Mouse (Mus musculus): ENCODE data around the gene Cox7a2. TPM values are rescaled to one million over a fixed set of nuclear protein-coding genes. Genes with fewer than 3 reads are reported as not detected.
A peak's percentile ranks its signal among the peaks of the same experiment; 100 is the strongest.

Gene Cox7a2
- 730 and 796 TPM in 2 replicates for polyA plus RNA-seq (2015; fragmentation: Nextera tagmentation; extraction: Ambion mirVana)

DNA sequence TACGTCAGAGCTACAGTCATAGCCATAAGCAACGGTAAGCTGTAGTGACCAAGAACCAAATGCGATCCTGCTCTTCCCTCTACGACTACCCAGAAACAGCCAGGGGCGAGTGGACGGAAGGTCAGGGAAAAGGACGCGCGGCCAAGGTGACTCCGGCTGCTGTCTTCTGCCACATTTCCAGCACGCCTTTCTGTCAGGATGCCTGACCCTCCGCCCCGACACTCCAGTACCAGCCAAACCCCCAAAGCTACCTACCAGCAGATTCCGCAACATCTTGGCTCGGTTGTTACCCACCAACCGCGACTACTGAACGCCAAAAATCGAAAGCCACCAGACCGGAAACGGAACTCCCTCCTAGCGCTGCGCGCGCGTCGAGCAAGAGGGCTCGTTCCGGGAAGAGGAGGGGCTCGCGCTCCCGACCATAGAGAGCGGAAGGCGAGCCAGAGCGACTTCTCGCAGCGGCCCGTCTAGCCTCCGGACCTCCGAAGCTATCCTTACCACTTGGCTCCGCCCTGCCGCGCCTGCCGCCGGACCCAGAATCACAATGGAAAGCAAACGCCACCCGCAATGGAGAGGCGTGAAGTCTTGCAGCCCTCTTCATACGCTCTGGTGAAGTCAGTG, at the start of gene Cox7a2:
Cox7a2 (minus strand) TSS at position 494 of the 621 bp plus-strand sequence.
- peak within 1 kb of the TSS; percentile 80 for H3K9ac ChIP-seq
- peak; percentile 100 for ATAC-seq (ENCODE audit: insufficient read depth, low FRiP score, low read depth)
- peaks cover 10% of the 10 kb centered on the region for H3K36me3 ChIP-seq
- peak within 1 kb of the TSS; percentile 68 for H3K4me3 ChIP-seq (replicated peaks)
- 0 out of 2 replicates have a peak, but pooled peaks cover 4% of the 10 kb centered on the region for H3K4me1 ChIP-seq
- H3K27ac ChIP-seq = peak within 1 kb of the TSS; percentile 91
- under 1% methylated on average over 49 of the region's 49 CpGs for WGBS
- H3K4me2 ChIP-seq = peak within 1 kb of the TSS; percentile 59
- no peaks in the 10 kb centered on the region for H3K27me3 ChIP-seq (replicated peaks)
- no peaks in the 10 kb centered on the region for H3K9me3 ChIP-seq

DNA sequence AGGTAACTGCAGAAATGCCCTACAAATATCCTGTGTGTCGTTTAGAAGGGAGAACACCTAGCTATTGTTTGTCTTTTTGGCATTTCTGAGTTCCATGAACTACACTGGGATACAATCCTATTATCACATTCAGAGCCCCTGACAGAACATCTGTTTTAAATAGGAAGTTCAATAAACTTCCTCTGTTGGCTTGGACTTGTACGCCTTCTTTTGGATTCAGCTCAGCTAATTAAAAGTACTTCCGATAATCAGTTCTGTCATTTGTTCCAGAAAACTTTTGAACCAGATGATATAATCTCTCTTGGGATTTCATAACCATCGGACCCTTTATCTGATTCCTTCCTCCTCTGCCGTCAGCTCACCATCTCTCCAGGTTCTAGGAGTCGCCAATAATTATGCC, 49.7 kb upstream of the Cox7a2 start:
- no peaks in the 10 kb centered on the region for H3K27me3 ChIP-seq (replicated peaks)
- no peak for ATAC-seq (ENCODE audit: insufficient read depth, low FRiP score, low read depth)
- no peak overlapping the region for H3K4me3 ChIP-seq (replicated peaks)
- no peak overlapping the region for H3K4me2 ChIP-seq
- H3K4me1 ChIP-seq = 0 out of 2 replicates have a peak, but pooled peaks cover 8% of the 10 kb centered on the region
- H3K27ac ChIP-seq = no peak overlapping the region
- H3K9me3 ChIP-seq = no peaks in the 10 kb centered on the region
- WGBS = 62% methylated on average over 6 of the region's 6 CpGs
- no peaks in the 10 kb centered on the region for H3K36me3 ChIP-seq
- H3K9ac ChIP-seq = no peak overlapping the region

DNA sequence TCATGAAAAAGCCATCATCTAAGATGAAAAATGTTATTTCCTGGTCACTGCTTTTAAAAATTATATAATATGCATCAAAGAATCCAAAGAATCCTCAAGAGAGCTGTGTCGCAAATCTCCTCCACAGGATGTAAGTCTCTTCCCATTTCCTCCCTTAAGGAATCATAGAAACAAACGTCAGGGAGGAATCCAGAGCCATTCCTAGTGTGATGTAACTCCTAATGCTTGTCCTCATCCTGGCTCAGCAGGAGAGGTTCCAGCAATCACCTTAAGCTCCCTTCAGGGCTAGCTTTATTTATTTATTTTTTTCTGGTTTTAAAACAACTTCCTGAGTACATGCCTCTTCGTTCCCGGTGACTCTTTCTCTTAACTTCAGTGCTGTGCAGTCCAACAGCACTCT, 47.5 kb upstream of the Cox7a2 start:
- H3K27ac ChIP-seq = no peak overlapping the region
- WGBS = 37% methylated on average over 4 of the region's 4 CpGs
- no peak for ATAC-seq (ENCODE audit: insufficient read depth, low FRiP score, low read depth)

DNA sequence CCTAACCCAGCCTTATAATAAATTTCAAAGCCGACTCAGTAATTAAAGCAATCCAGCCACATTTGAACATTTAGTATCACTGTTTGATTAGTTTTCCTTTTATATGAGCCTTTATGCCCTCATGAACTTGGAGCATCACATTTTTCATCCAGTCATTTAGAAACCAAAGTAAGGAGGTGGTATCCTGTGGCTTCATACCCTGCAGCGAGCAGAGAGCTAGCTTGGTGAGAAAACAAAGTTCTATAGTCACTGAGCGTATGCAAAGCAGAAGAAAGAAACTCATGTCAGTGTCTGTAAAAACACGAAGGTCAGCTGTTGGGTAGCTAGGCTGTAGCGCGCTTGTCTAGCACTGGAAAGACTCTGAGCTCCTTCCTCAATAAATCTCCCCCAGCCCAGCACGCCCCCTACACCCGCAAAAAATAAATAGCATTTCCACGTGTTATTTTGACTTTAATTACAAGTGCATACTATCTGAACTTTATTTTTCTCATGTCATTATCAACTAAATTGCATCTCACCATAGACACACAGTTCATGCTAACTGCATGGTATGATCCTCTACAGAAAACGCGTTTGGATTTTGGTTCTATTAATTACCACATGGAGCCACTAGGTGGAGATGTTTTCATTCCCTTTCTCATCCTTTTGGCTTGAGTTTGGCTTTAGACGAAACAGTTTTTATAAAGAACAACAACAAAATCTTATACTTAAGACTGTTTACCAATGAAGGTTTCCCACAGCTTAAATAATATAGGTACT, 46.8 kb upstream of the Cox7a2 start:
- no peak for ATAC-seq (ENCODE audit: insufficient read depth, low FRiP score, low read depth)
- 47% methylated on average over 12 of the region's 12 CpGs for WGBS
- H3K9ac ChIP-seq = no peak overlapping the region

More for the DNA sequence above, 47.5 kb upstream of the Cox7a2 start:
- Histone ChIP-seq H3K4me2 (no peak overlapping the region), H3K27me3 (replicated peaks) (no peaks in the 10 kb centered on the region), H3K9me3 (no peaks in the 10 kb centered on the region), H3K4me3 (replicated peaks) (no peak overlapping the region), H3K9ac (no peak overlapping the region), H3K4me1 (0 out of 2 replicates have a peak, but pooled peaks cover 8% of the 10 kb centered on the region), H3K36me3 (no peaks in the 10 kb centered on the region)

DNA sequence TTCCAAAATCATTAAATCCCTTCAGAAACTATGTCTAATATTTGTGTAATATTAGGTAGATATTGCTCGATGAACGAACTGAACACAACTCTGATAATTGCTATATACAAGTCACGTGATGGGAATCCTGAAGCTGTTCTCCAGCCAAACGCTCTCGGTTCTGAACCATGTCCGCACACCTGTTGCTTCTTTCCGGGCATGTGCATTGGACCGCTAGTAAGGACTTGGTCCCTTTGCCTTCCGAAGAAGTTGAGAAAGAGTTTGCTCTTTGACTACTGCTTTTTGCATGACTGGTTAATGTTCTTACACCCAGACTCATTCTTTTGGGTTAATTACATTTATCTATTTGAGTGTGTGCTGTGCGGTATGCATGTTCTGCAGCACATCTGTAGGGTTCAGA, 45.7 kb upstream of the Cox7a2 start:
- Histone ChIP-seq H3K4me2 (no peak overlapping the region), H3K4me3 (replicated peaks) (no peak overlapping the region), H3K36me3 (no peaks in the 10 kb centered on the region), H3K27ac (no peak overlapping the region), H3K9me3 (no peaks in the 10 kb centered on the region), H3K27me3 (replicated peaks) (no peaks in the 10 kb centered on the region), H3K4me1 (0 out of 2 replicates have a peak, but pooled peaks cover 8% of the 10 kb centered on the region), H3K9ac (no peak overlapping the region)
- WGBS = 86% methylated on average over 10 of the region's 10 CpGs
- no peak for ATAC-seq (ENCODE audit: insufficient read depth, low FRiP score, low read depth)

More for the DNA sequence above, 46.8 kb upstream of the Cox7a2 start:
- no peaks in the 10 kb centered on the region for H3K36me3 ChIP-seq
- H3K9me3 ChIP-seq = no peaks in the 10 kb centered on the region
- H3K27me3 ChIP-seq (replicated peaks) = no peaks in the 10 kb centered on the region
- no peak overlapping the region for H3K27ac ChIP-seq
- H3K4me2 ChIP-seq = no peak overlapping the region
- H3K4me1 ChIP-seq = 0 out of 2 replicates have a peak, but pooled peaks cover 8% of the 10 kb centered on the region
- H3K4me3 ChIP-seq (replicated peaks) = no peak overlapping the region

DNA sequence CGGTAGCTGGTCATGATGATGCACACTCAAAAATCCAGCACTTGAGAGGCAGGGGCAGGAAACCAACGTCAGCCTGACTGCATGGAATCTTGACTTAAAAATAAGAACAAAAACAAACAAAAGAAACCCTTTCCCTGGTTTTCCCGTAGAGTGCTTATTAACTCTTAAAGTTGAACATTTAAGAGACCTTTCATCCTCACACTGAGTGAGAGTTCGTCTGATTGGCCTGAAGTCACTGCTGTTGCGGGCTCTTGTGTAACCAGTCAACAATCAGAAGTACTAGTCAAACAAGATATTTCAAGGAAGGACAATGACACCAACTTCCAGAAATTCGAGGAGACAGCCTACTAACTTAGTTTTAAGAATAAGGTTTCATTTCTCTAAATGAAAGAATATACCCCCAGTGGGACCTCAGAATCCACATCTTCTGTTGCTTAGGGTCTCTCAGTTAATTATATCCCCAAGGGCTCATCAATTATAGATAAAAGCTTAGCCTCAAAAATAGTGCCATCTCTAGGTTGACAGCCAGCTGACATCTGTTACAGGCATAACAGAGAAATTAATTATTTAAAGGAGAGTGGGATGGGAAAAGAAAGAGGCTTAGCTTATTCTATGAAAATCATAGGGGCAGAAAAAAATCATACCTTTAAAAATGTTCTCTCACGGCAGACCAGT, 36.9 kb upstream of the Cox7a2 start:
- no peak for ATAC-seq (ENCODE audit: insufficient read depth, low FRiP score, low read depth)
- H3K27me3 ChIP-seq (replicated peaks) = no peaks in the 10 kb centered on the region
- no peak overlapping the region for H3K4me2 ChIP-seq
- H3K27ac ChIP-seq = no peak overlapping the region
- H3K36me3 ChIP-seq = no peaks in the 10 kb centered on the region
- no peak overlapping the region for H3K4me3 ChIP-seq (replicated peaks)
- H3K4me1 ChIP-seq = no peaks in the 10 kb centered on the region
- no peaks in the 10 kb centered on the region for H3K9me3 ChIP-seq
- 49% methylated on average over 7 of the region's 7 CpGs for WGBS
- no peak overlapping the region for H3K9ac ChIP-seq

DNA sequence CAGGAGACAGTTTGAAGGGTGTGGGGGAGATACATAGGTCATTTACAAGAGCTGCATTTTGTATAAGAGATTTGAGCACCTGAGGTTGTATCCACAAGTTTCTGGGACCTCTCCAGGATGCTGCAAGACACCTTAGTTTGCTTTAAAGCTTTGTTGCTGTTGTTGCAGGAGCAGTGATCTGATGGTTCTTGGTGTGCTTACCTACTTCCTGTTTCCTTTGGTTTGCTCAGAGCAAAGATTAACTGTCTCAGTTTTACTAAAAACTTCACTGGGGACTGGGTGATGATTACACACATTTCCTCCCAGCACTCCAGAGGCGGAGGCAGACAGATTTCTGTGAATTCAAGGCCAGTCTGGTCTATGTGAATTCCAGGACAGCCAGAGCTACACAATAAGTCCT, 35.4 kb upstream of the Cox7a2 start:
- Histone ChIP-seq H3K36me3 (no peaks in the 10 kb centered on the region), H3K27me3 (replicated peaks) (no peaks in the 10 kb centered on the region), H3K4me3 (replicated peaks) (no peak overlapping the region), H3K9ac (no peak overlapping the region), H3K4me2 (no peak overlapping the region), H3K4me1 (no peaks in the 10 kb centered on the region), H3K27ac (no peak overlapping the region), H3K9me3 (no peaks in the 10 kb centered on the region)
- WGBS = 82% methylated on average over 1 of the region's 1 CpGs
- no peak for ATAC-seq (ENCODE audit: insufficient read depth, low FRiP score, low read depth)

DNA sequence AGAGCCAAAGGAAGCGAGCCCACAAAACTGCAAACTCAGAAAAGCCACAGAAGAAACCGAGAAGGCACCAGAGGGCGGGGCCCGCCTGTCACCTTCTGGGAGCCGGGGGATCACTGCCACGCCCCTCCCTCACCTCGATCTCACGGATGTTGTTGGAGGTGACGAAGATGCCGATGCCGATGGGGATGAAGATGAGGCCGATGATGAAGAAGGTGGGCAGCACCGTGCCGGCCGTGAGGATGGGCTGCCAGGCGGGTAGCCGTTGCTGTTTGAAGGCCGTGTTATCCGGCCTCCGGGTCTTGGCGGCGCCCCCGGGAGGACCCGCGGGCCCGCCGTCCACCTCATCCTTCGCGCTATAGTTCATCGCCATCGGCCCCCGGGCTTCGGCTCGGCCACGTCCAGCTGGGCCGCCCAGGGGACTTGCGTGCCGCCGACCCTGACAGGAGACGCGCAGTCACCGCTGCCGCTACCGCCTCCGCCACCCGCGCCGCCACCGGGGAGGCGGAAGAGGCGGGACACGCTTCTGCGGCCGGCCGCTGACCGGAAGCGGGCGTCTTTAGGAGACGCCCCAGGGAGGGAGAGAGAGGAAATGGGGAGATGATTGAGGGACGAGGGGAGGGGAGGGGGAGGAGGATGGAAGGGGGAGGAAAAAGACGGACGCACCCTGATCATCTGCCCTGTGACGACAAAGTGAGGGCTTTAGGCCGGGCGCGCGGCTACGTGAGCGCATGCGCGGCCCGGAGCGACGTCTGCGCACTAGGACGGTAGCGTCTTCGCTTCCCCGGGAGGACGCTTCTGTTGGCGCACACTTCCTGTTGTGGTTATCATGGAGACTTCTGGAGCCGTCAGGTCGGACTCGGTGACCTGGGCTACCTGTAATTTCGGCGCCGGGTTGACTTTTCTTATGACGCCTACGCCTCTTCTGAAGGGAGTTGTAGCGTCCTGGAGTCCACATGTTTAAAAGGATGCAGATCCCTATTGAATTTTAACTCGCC, 33.5 kb upstream of the Cox7a2 start, which contains the start of gene Tmem30a:
Tmem30a (minus strand) TSS at position 667 of the 995 bp plus-strand sequence.
- WGBS = under 1% methylated on average over 90 of the region's 91 CpGs

DNA sequence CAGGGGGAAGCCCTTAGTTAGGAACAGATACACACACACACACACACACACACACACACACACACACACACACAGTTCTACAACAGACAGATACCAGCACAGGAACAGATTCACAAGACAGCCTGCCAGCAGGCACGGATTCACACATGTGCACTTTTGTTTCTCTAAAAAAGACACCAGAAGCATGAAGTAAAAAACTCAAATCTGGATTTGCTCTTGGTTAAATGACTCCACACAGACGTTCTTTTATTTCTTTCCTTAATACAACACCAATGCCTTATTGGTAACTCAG, 26.1 kb upstream of the Cox7a2 start:
- WGBS = 70% methylated on average over 2 of the region's 2 CpGs
- H3K9ac ChIP-seq = no peak overlapping the region
- no peaks in the 10 kb centered on the region for H3K27me3 ChIP-seq (replicated peaks)
- no peaks in the 10 kb centered on the region for H3K9me3 ChIP-seq
- no peak overlapping the region for H3K4me2 ChIP-seq
- H3K27ac ChIP-seq = no peak overlapping the region
- H3K4me3 ChIP-seq (replicated peaks) = no peak overlapping the region
- H3K36me3 ChIP-seq = no peaks in the 10 kb centered on the region
- ATAC-seq (ENCODE audit: insufficient read depth, low FRiP score, low read depth) = no peak
- no peaks in the 10 kb centered on the region for H3K4me1 ChIP-seq

More for the DNA sequence above, 33.5 kb upstream of the Cox7a2 start, which contains the start of gene Tmem30a:
- H3K9ac ChIP-seq = peak within 1 kb of the TSS; percentile 90
- H3K4me1 ChIP-seq = no peaks in the 10 kb centered on the region
- peak within 1 kb of the TSS; percentile 94 for H3K4me3 ChIP-seq (replicated peaks)
- no peaks in the 10 kb centered on the region for H3K27me3 ChIP-seq (replicated peaks)
- peak within 1 kb of the TSS; percentile 61 for H3K4me2 ChIP-seq
- peak within 1 kb of the TSS; percentile 94 for H3K27ac ChIP-seq
- peak; percentile 98 for ATAC-seq (ENCODE audit: insufficient read depth, low FRiP score, low read depth)
- no peaks in the 10 kb centered on the region for H3K36me3 ChIP-seq
- H3K9me3 ChIP-seq = no peaks in the 10 kb centered on the region

DNA sequence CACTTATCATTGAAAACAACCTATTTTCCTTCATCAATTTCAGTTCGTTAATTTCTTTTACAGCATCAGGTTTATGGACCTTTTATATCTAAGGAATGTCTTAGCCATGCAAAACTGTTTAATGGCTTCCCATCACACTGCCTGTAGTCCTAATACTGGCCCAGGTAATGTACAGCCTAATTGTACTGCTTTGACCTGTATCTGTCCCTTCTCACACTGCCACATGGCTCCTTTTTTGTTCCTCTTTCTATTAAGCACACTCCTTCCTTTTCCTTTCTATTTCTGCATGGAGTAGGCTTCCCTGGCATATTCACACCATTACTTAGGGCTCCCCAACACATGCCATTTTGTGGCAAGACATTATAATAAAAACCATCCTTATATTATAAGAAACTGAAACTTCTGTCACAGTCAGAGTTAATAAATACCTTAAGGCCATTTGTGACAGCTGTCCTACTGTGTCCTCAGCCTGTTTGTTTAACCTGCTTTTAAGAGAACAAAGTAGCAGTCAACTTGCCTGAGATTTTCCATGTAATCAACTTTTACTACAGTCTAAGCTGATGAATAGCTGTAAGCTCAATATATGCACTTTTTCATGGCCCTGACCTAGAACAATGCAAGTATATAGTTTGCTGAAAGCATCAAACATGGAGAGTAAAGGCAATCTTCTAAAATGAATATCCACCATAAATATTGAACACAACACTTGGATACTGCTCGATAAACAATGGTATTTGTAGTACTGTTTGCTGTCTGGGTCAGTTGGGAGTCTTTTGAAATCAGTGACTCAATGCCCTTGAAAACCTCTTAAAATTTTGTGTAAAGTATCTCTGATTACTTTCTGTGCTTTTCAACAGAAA, 25.5 kb upstream of the Cox7a2 start:
- H3K9ac ChIP-seq = no peak overlapping the region
- no peaks in the 10 kb centered on the region for H3K4me1 ChIP-seq
- ATAC-seq (ENCODE audit: insufficient read depth, low FRiP score, low read depth) = no peak
- no peaks in the 10 kb centered on the region for H3K36me3 ChIP-seq
- H3K27me3 ChIP-seq (replicated peaks) = no peaks in the 10 kb centered on the region
- H3K27ac ChIP-seq = no peak overlapping the region
- no peak overlapping the region for H3K4me2 ChIP-seq
- 82% methylated on average over 2 of the region's 2 CpGs for WGBS
- H3K9me3 ChIP-seq = no peaks in the 10 kb centered on the region
- H3K4me3 ChIP-seq (replicated peaks) = no peak overlapping the region

Data from stomach, embryonic 15.5 days (tissue).